ENCODE assay signal across 27 mouse cellular contexts in genomic region chr5:150241638-150242037, GRCm38 (mm10).
DNase-seq lines count a peak whose midpoint lies in the region; ATAC-seq and TF ChIP-seq lines count a peak whose summit lies in the region.
"Had no signal": no experiment of that assay in that cellular context is flagged by ENCODE, and none has a peak within 500 bp of the region (broad histone marks: within the 10 kb centered on the region; RNA-seq: fewer than 3 reads in every experiment).

No protein-coding gene starts in this region.

- no peaks in the 10 kb centered on the region for H3K4me1 ChIP-seq in kidney, adult 2 months (ENCODE audit: control insufficient read depth, insufficient read depth, low read length)
- H3K4me1 ChIP-seq in midbrain, embryonic 15.5 days, result no peaks in the 10 kb centered on the region
- H3K4me1 ChIP-seq in midbrain, postnatal 0 days (ENCODE audit: insufficient read depth, low read length), result no peaks in the 10 kb centered on the region
- no peaks in the 10 kb centered on the region for H3K4me1 ChIP-seq in forebrain, postnatal 0 days (ENCODE audit: insufficient read depth)
- H3K4me1 ChIP-seq: hindbrain, embryonic 10.5 days; hindbrain, embryonic 15.5 days; limb, embryonic 13.5 days; lung, embryonic 15.5 days; neural tube, embryonic 13.5 days had no signal

- no peak for TF ChIP-seq POLR2A in kidney, adult 2 months (IDR thresholded peaks at IDR 0.05; ENCODE audit: low read depth, low read length)

- H3K9ac ChIP-seq in midbrain, embryonic 15.5 days, result no peak overlapping the region
- H3K9ac ChIP-seq in midbrain, postnatal 0 days (replicated peaks; ENCODE audit: low read length, poor library complexity, severe bottlenecking), result no peak overlapping the region
- H3K9ac ChIP-seq in forebrain, postnatal 0 days, result no peak overlapping the region
- H3K9ac ChIP-seq: hindbrain, embryonic 15.5 days; limb, embryonic 13.5 days; lung, embryonic 15.5 days; neural tube, embryonic 13.5 days had no signal

- peak; percentile 53 to 54 for DNase-seq in cerebellum, postnatal 25 days
- no peak for DNase-seq in cerebellum, adult 11 months
- DNase-seq in kidney, adult 2 months, result peak; percentile 15
- no peak for DNase-seq in kidney, postnatal 14 days
- no peak for DNase-seq in midbrain, postnatal 0 days (ENCODE audit: low spot score)
- peak; percentile 40 for DNase-seq in forebrain, postnatal 0 days
- no peak for DNase-seq in lung, postnatal 25 days (ENCODE audit: low spot score)
- DNase-seq: adrenal gland, postnatal 14 days; gastrocnemius, adult 2 months; gastrocnemius, postnatal 36 days; heart, postnatal 14 days; kidney, adult 18-20 months; kidney, postnatal 4 days; lung, postnatal 36 days; retina, postnatal 1 day; right cerebral cortex, postnatal 14 days had no signal

- H3K9me3 ChIP-seq in midbrain, embryonic 15.5 days, result no peaks in the 10 kb centered on the region
- no peaks in the 10 kb centered on the region for H3K9me3 ChIP-seq in midbrain, postnatal 0 days (ENCODE audit: low read length)
- H3K9me3 ChIP-seq in forebrain, postnatal 0 days (ENCODE audit: low read length), result no peaks in the 10 kb centered on the region
- H3K9me3 ChIP-seq: hindbrain, embryonic 15.5 days; lung, embryonic 15.5 days; neural tube, embryonic 13.5 days had no signal

- no peak overlapping the region for H3K4me3 ChIP-seq in kidney, adult 2 months (ENCODE audit: insufficient read depth, low read depth, low read length)
- H3K4me3 ChIP-seq in midbrain, embryonic 15.5 days, result no peak overlapping the region
- H3K4me3 ChIP-seq in midbrain, postnatal 0 days (ENCODE audit: low read depth, low read length), result no peak overlapping the region
- H3K4me3 ChIP-seq in forebrain, postnatal 0 days (ENCODE audit: low read depth, low read length), result no peak overlapping the region
- H3K4me3 ChIP-seq: gastrocnemius, adult 2 months; hindbrain, embryonic 10.5 days; hindbrain, embryonic 15.5 days; left cerebral cortex, adult 2 months; limb, embryonic 13.5 days; lung, embryonic 15.5 days; myocyte; neural tube, embryonic 13.5 days had no signal

- no peak for TF ChIP-seq CTCF in kidney, adult 2 months (conservative IDR thresholded peaks at IDR 0.05; ENCODE audit: insufficient read depth, insufficient read length, low read depth, low read length)
- no peak for TF ChIP-seq CTCF in midbrain, postnatal 0 days (IDR thresholded peaks at IDR 0.05)
- TF ChIP-seq CTCF in forebrain, postnatal 0 days (IDR thresholded peaks at IDR 0.05; ENCODE audit: low read depth), result no peak

- no peak overlapping the region for H3K27ac ChIP-seq in kidney, adult 2 months (ENCODE audit: insufficient read depth, low read depth, low read length)
- no peak overlapping the region for H3K27ac ChIP-seq in midbrain, embryonic 15.5 days
- no peak overlapping the region for H3K27ac ChIP-seq in midbrain, postnatal 0 days (ENCODE audit: low read depth, low read length)
- no peak overlapping the region for H3K27ac ChIP-seq in forebrain, postnatal 0 days (ENCODE audit: low read depth, low read length)
- H3K27ac ChIP-seq: gastrocnemius, adult 2 months; hindbrain, embryonic 10.5 days; left cerebral cortex, adult 2 months; limb, embryonic 13.5 days; lung, embryonic 15.5 days; neural tube, embryonic 13.5 days had no signal

- WGBS in kidney, adult 2 months, result 65% methylated on average over 9 of the region's 9 CpGs
- WGBS in midbrain, embryonic 15.5 days, result 62% methylated on average over 9 of the region's 9 CpGs
- 53% methylated on average over 9 of the region's 9 CpGs for WGBS in midbrain, postnatal 0 days
- 65% methylated on average over 9 of the region's 9 CpGs for WGBS in forebrain, postnatal 0 days

- H3K36me3 ChIP-seq in kidney, adult 2 months (ENCODE audit: control insufficient read depth, insufficient read depth, low read length), result no peaks in the 10 kb centered on the region
- H3K36me3 ChIP-seq in midbrain, embryonic 15.5 days (replicated peaks), result no peaks in the 10 kb centered on the region
- no peaks in the 10 kb centered on the region for H3K36me3 ChIP-seq in midbrain, postnatal 0 days (ENCODE audit: insufficient read depth, low read length)
- no peaks in the 10 kb centered on the region for H3K36me3 ChIP-seq in forebrain, postnatal 0 days (ENCODE audit: insufficient read depth)
- H3K36me3 ChIP-seq: hindbrain, embryonic 10.5 days; hindbrain, embryonic 15.5 days; limb, embryonic 13.5 days; lung, embryonic 15.5 days; neural tube, embryonic 13.5 days had no signal

- H3K27me3 ChIP-seq in kidney, adult 2 months (replicated peaks; ENCODE audit: control insufficient read depth, insufficient read depth, low read length), result no peaks in the 10 kb centered on the region
- no peaks in the 10 kb centered on the region for H3K27me3 ChIP-seq in midbrain, embryonic 15.5 days (replicated peaks)
- H3K27me3 ChIP-seq in midbrain, postnatal 0 days (ENCODE audit: insufficient read depth, low read length), result no peaks in the 10 kb centered on the region
- no peaks in the 10 kb centered on the region for H3K27me3 ChIP-seq in forebrain, postnatal 0 days (ENCODE audit: insufficient read depth, low read length)
- H3K27me3 ChIP-seq: hindbrain, embryonic 15.5 days; limb, embryonic 13.5 days; lung, embryonic 15.5 days; neural tube, embryonic 13.5 days had no signal

- H3K4me2 ChIP-seq in midbrain, embryonic 15.5 days, result no peak overlapping the region
- H3K4me2 ChIP-seq in midbrain, postnatal 0 days (ENCODE audit: low read depth, low read length, poor library complexity, severe bottlenecking), result no peak overlapping the region
- H3K4me2 ChIP-seq in forebrain, postnatal 0 days (ENCODE audit: low read depth), result no peak overlapping the region
- H3K4me2 ChIP-seq: hindbrain, embryonic 15.5 days; limb, embryonic 13.5 days; liver, embryonic 11.5 days; lung, embryonic 15.5 days; neural tube, embryonic 13.5 days had no signal

- 0 out of 2 replicates have a peak, but pooled peaks have one; percentile 33 for ATAC-seq in midbrain, embryonic 15.5 days (replicated peaks)
- no peak for ATAC-seq in midbrain, postnatal 0 days (ENCODE audit: low FRiP score)
- ATAC-seq in forebrain, postnatal 0 days, result peak; percentile 25; the same call in 1 of the 2 replicates
- ATAC-seq: CD4-positive, CD25-positive, alpha-beta regulatory T cell, adult 4 months; midbrain, embryonic 16.5 days had no signal

Comparison
In these comparisons a context has a peak if more than half of its experiments do, and no peak if none do; other contexts are left out.
1. DNase-seq: peak in cerebellum, postnatal 25 days (2 of 2), kidney, adult 2 months (single experiment) and forebrain, postnatal 0 days (single experiment); none in cerebellum, adult 11 months (single experiment), kidney, postnatal 14 days (single experiment), midbrain, postnatal 0 days (single experiment) and lung, postnatal 25 days (single experiment).